Mouse (Mus musculus): ENCODE results near the gene Fam169b. TPM values are rescaled to one million over a fixed set of nuclear protein-coding genes. Genes with fewer than 3 reads are reported as not detected.

Gene Fam169b
- polyA plus RNA-seq, 1 experiment from 2014 or later: 0.64 TPM

GRCm38 (mm10) chr7:68230831-68231230, 42.8 kb upstream of the Fam169b start:
- no peak overlapping the region for H3K9ac ChIP-seq (ENCODE audit: low read depth, low read length)
- no peak overlapping the region for H3K4me3 ChIP-seq (replicated peaks; ENCODE audit: low read depth, low read length)
- DNase-seq (ENCODE audit: low spot score) (no peak), ATAC-seq (replicated peaks; ENCODE audit: low FRiP score, low read depth) (no peak)
- no peak overlapping the region for H3K27ac ChIP-seq
- H3K4me1 ChIP-seq (replicated peaks; ENCODE audit: insufficient read depth, low read length): 0 out of 2 replicates have a peak, but pooled peaks cover 6% of the 10 kb centered on the region
- peaks cover 33% of the 10 kb centered on the region for H3K36me3 ChIP-seq (ENCODE audit: insufficient read depth, low read length)
- WGBS: 91% methylated on average over 9 of the region's 9 CpGs
- H3K27me3 ChIP-seq (ENCODE audit: insufficient read depth, low read length): no peaks in the 10 kb centered on the region
- H3K4me2 ChIP-seq (ENCODE audit: low read length): no peak overlapping the region
- no peak for TF ChIP-seq CTCF (IDR thresholded peaks at IDR 0.05; ENCODE audit: low read depth)
- H3K9me3 ChIP-seq (replicated peaks; ENCODE audit: low read length): no peaks in the 10 kb centered on the region

- 94% methylated on average over 5 of the region's 5 CpGs for WGBS
- Histone ChIP-seq H3K27ac (no peak overlapping the region), H3K4me3 (replicated peaks; ENCODE audit: low read depth, low read length) (no peak overlapping the region), H3K9me3 (replicated peaks; ENCODE audit: low read length) (no peaks in the 10 kb centered on the region), H3K9ac (ENCODE audit: low read depth, low read length) (no peak overlapping the region), H3K4me2 (ENCODE audit: low read length) (no peak overlapping the region), H3K36me3 (ENCODE audit: insufficient read depth, low read length) (peaks cover 17% of the 10 kb centered on the region; the same call in 1 of the 2 replicates), H3K27me3 (ENCODE audit: insufficient read depth, low read length) (no peaks in the 10 kb centered on the region), H3K4me1 (replicated peaks; ENCODE audit: insufficient read depth, low read length) (0 out of 2 replicates have a peak, but pooled peaks cover 6% of the 10 kb centered on the region)
- ATAC-seq (replicated peaks; ENCODE audit: low FRiP score, low read depth): no peak
- no peak for DNase-seq (ENCODE audit: low spot score)
- TF ChIP-seq CTCF (IDR thresholded peaks at IDR 0.05; ENCODE audit: low read depth): no peak
Measured at GRCm38 (mm10) chr7:68232521-68232920, 41.1 kb upstream of the Fam169b start.

GRCm38 (mm10) chr7:68233619-68234223, 39.9 kb upstream of the Fam169b start:
- Histone ChIP-seq H3K27ac (0 out of 2 replicates have a peak overlapping the region, but pooled peaks have one; percentile 25), H3K9ac (ENCODE audit: low read depth, low read length) (no peak overlapping the region), H3K4me3 (replicated peaks; ENCODE audit: low read depth, low read length) (no peak overlapping the region), H3K4me2 (ENCODE audit: low read length) (no peak overlapping the region; the same call in 1 of the 2 replicates), H3K9me3 (replicated peaks; ENCODE audit: low read length) (no peaks in the 10 kb centered on the region), H3K4me1 (replicated peaks; ENCODE audit: insufficient read depth, low read length) (0 out of 2 replicates have a peak, but pooled peaks cover 3% of the 10 kb centered on the region), H3K27me3 (ENCODE audit: insufficient read depth, low read length) (no peaks in the 10 kb centered on the region), H3K36me3 (ENCODE audit: insufficient read depth, low read length) (peaks cover 12% of the 10 kb centered on the region; the same call in 1 of the 2 replicates)
- no peak for TF ChIP-seq CTCF (IDR thresholded peaks at IDR 0.05; ENCODE audit: low read depth)
- WGBS: 22% methylated on average over 13 of the region's 13 CpGs
- peak; percentile 75 for DNase-seq (ENCODE audit: low spot score)
- ATAC-seq (replicated peaks; ENCODE audit: low FRiP score, low read depth): peak; percentile 44; the same call in 1 of the 2 replicates

GRCm38 (mm10) chr7:68236817-68237216, 36.8 kb upstream of the Fam169b start:
- no peaks in the 10 kb centered on the region for H3K27me3 ChIP-seq (ENCODE audit: insufficient read depth, low read length)

GRCm38 (mm10) chr7:68239220-68239827, 34.3 kb upstream of the Fam169b start:
- DNase-seq (ENCODE audit: low spot score): no peak

More at GRCm38 (mm10) chr7:68236817-68237216, 36.8 kb upstream of the Fam169b start:
- ATAC-seq (replicated peaks; ENCODE audit: low FRiP score, low read depth): no peak
- Histone ChIP-seq H3K4me2 (ENCODE audit: low read length) (no peak overlapping the region), H3K4me3 (replicated peaks; ENCODE audit: low read depth, low read length) (no peak overlapping the region), H3K27ac (no peak overlapping the region), H3K9me3 (replicated peaks; ENCODE audit: low read length) (no peaks in the 10 kb centered on the region), H3K9ac (ENCODE audit: low read depth, low read length) (no peak overlapping the region), H3K36me3 (ENCODE audit: insufficient read depth, low read length) (no peaks in the 10 kb centered on the region; the same call in 1 of the 2 replicates), H3K4me1 (replicated peaks; ENCODE audit: insufficient read depth, low read length) (0 out of 2 replicates have a peak, but pooled peaks cover 3% of the 10 kb centered on the region)
- no peak for DNase-seq (ENCODE audit: low spot score)
- TF ChIP-seq CTCF (IDR thresholded peaks at IDR 0.05; ENCODE audit: low read depth): no peak
- 81% methylated on average over 8 of the region's 8 CpGs for WGBS

GRCm38 (mm10) chr7:68241205-68241604, 32.4 kb upstream of the Fam169b start:
- no peaks in the 10 kb centered on the region for H3K9me3 ChIP-seq (replicated peaks; ENCODE audit: low read length)
- 73% methylated on average over 9 of the region's 9 CpGs for WGBS
- no peak for ATAC-seq (replicated peaks; ENCODE audit: low FRiP score, low read depth)
- H3K27ac ChIP-seq: no peak overlapping the region
- TF ChIP-seq CTCF (IDR thresholded peaks at IDR 0.05; ENCODE audit: low read depth): no peak
- no peak overlapping the region for H3K4me3 ChIP-seq (replicated peaks; ENCODE audit: low read depth, low read length)
- no peak overlapping the region for H3K4me2 ChIP-seq (ENCODE audit: low read length)
- H3K36me3 ChIP-seq (ENCODE audit: insufficient read depth, low read length): no peaks in the 10 kb centered on the region
- no peaks in the 10 kb centered on the region for H3K4me1 ChIP-seq (replicated peaks; ENCODE audit: insufficient read depth, low read length)
- no peaks in the 10 kb centered on the region for H3K27me3 ChIP-seq (ENCODE audit: insufficient read depth, low read length)
- no peak for DNase-seq (ENCODE audit: low spot score)
- no peak overlapping the region for H3K9ac ChIP-seq (ENCODE audit: low read depth, low read length)

More at GRCm38 (mm10) chr7:68239220-68239827, 34.3 kb upstream of the Fam169b start:
- no peak overlapping the region for H3K9ac ChIP-seq (ENCODE audit: low read depth, low read length)
- 48% methylated on average over 11 of the region's 11 CpGs for WGBS
- 0 out of 2 replicates have a peak, but pooled peaks have one; percentile 29 for ATAC-seq (replicated peaks; ENCODE audit: low FRiP score, low read depth)
- H3K4me3 ChIP-seq (replicated peaks; ENCODE audit: low read depth, low read length): no peak overlapping the region
- no peak for TF ChIP-seq CTCF (IDR thresholded peaks at IDR 0.05; ENCODE audit: low read depth)
- H3K36me3 ChIP-seq (ENCODE audit: insufficient read depth, low read length): no peaks in the 10 kb centered on the region
- H3K4me2 ChIP-seq (ENCODE audit: low read length): no peak overlapping the region
- H3K27me3 ChIP-seq (ENCODE audit: insufficient read depth, low read length): no peaks in the 10 kb centered on the region
- H3K9me3 ChIP-seq (replicated peaks; ENCODE audit: low read length): no peaks in the 10 kb centered on the region
- no peak overlapping the region for H3K27ac ChIP-seq
- H3K4me1 ChIP-seq (replicated peaks; ENCODE audit: insufficient read depth, low read length): no peaks in the 10 kb centered on the region
